Mouse (Mus musculus) spleen, adult 2 months (tissue): Measurements from ENCODE around the gene Srp54c. TPM values are rescaled to one million over a fixed set of nuclear protein-coding genes. Genes with fewer than 3 reads are reported as not detected.
"Not testable (repeated sequence)": the region's sequence is repeated elsewhere in the genome, so short reads cannot be mapped to it uniquely, and the experiment has no call there.

ENCODE experiments used
- DNase-seq, 2 experiments: peaks; one replicate each; pipeline versions ENCODE4 v3.0.0 to v3.0.0-alpha.2; 2012 to 2021; ENCODE audit warnings: low spot score in 2 of 2, low read depth in 1 of 2
- H3K27ac ChIP-seq: fragments of 200-500 bp; 2 replicates; pipeline ENCODE4 v1.5.1; 2012; ENCODE audit warnings: low read length, inconsistent platforms; ENCODE audit not compliant: insufficient read depth
- H3K27me3 ChIP-seq: fragments of 200-500 bp; 2 replicates; pipeline ENCODE4 v1.6.1; 2012; ENCODE audit warnings: mild to moderate bottlenecking, moderate library complexity, low read length, inconsistent platforms; ENCODE audit not compliant: control insufficient read depth, insufficient read depth
- H3K36me3 ChIP-seq: fragments of 200-500 bp; 2 replicates; pipeline ENCODE4 v1.6.1; 2012; ENCODE audit warnings: mild to moderate bottlenecking, low read length, inconsistent platforms; ENCODE audit not compliant: control insufficient read depth, insufficient read depth
- H3K4me1 ChIP-seq: fragments of 200-500 bp; 2 replicates; pipeline ENCODE4 v1.6.1; 2011; ENCODE audit warnings: inconsistent platforms; ENCODE audit not compliant: control insufficient read depth, insufficient read depth, insufficient read length
- H3K4me3 ChIP-seq: fragments of 200-500 bp; 2 replicates; pipeline ENCODE4 v1.5.1; 2011; ENCODE audit warnings: mild to moderate bottlenecking, inconsistent platforms; ENCODE audit not compliant: insufficient read depth, insufficient read length; ENCODE audit errors: extremely low read depth
- WGBS: fragments of 180-500 bp; shearing (Covaris S2); methylation state at CpG from one replicate; pipeline ENCODE4 v1.1.7; 2018; 5-methylcytosine and 5-hydroxymethylcytosine counted together
- polyA plus RNA-seq: library from polyadenylated mRNA; depleted of rRNA; stranded (reverse); fragments of >200 nt; gene quantifications from 2 replicates; pipeline ENCODE4 v1.2.3, GENCODE M21; 2012; rRNA removed

Srp54c gene
- 2.6 and 3.8 TPM in 2 replicates for polyA plus RNA-seq

GRCm38 (mm10) chr12:55229626-55230519 lies at the start of gene Srp54c:
Srp54c (plus strand) TSS chr12:55230168.
- WGBS = no CpG with 5 or more reads among the region's 57 CpGs
- not testable (repeated sequence) for H3K27ac ChIP-seq, DNase-seq, H3K27me3 ChIP-seq, H3K4me1 ChIP-seq, H3K36me3 ChIP-seq
- H3K4me3 ChIP-seq = peak within 1 kb of the TSS; percentile 39; the same call in 1 of the 2 replicates

- no CpG with 5 or more reads among the region's 8 CpGs for WGBS
These were observed 42.3 kb upstream of the Srp54c start for GRCm38 (mm10) chr12:55187686-55188085.

GRCm38 (mm10) chr12:55189127-55189526 lies 40.8 kb upstream of the Srp54c start:
- not testable (repeated sequence) for H3K4me1 ChIP-seq, DNase-seq, H3K36me3 ChIP-seq, H3K27ac ChIP-seq, H3K27me3 ChIP-seq, H3K4me3 ChIP-seq
- no CpG with 5 or more reads among the region's 5 CpGs for WGBS

More at GRCm38 (mm10) chr12:55187686-55188085, 42.3 kb upstream of the Srp54c start:
- H3K4me1 ChIP-seq, H3K27ac ChIP-seq, H3K27me3 ChIP-seq, H3K4me3 ChIP-seq, DNase-seq, H3K36me3 ChIP-seq: not testable (repeated sequence)

- H3K27me3 ChIP-seq, DNase-seq, H3K4me1 ChIP-seq, H3K4me3 ChIP-seq, H3K36me3 ChIP-seq, H3K27ac ChIP-seq: not testable (repeated sequence)
- WGBS = no CpG with 5 or more reads among the region's 40 CpGs
These were observed 30.7 kb upstream of the Srp54c start, which contains the start of gene 1700047I17Rik2 for GRCm38 (mm10) chr12:55199306-55199705. 1700047I17Rik2 (plus strand) TSS chr12:55199592.

GRCm38 (mm10) chr12:55199799-55200198 lies 30.2 kb upstream of the Srp54c start:
- H3K27me3 ChIP-seq, DNase-seq, H3K4me1 ChIP-seq, H3K4me3 ChIP-seq, H3K27ac ChIP-seq, H3K36me3 ChIP-seq: not testable (repeated sequence)
- no CpG with 5 or more reads among the region's 18 CpGs for WGBS

- not testable (repeated sequence) for H3K36me3 ChIP-seq, DNase-seq, H3K4me3 ChIP-seq, H3K27ac ChIP-seq, H3K4me1 ChIP-seq, H3K27me3 ChIP-seq
- WGBS = no CpG with 5 or more reads among the region's 6 CpGs
These were observed 17.0 kb upstream of the Srp54c start for GRCm38 (mm10) chr12:55212944-55213343.

- peak in 1 of 2 experiments; percentile 7 for DNase-seq
- not testable (repeated sequence) for H3K27ac ChIP-seq, H3K36me3 ChIP-seq, H3K4me1 ChIP-seq, H3K27me3 ChIP-seq
- peak overlapping the region; percentile 39; the same call in 1 of the 2 replicates for H3K4me3 ChIP-seq
- 0% methylated on average over 11 of the region's 25 CpGs for WGBS
These were observed 523 bp downstream of the Srp54c start for GRCm38 (mm10) chr12:55230520-55230861.

GRCm38 (mm10) chr12:55242243-55242642 lies 12.3 kb downstream of the Srp54c start:
- no CpG with 5 or more reads among the region's 8 CpGs for WGBS
- H3K36me3 ChIP-seq = not testable (repeated sequence)

GRCm38 (mm10) chr12:55261950-55262349 lies 32.0 kb downstream of the Srp54c start:
- DNase-seq, H3K4me1 ChIP-seq, H3K27ac ChIP-seq, H3K27me3 ChIP-seq, H3K36me3 ChIP-seq, H3K4me3 ChIP-seq: not testable (repeated sequence)
- no CpG with 5 or more reads among the region's 8 CpGs for WGBS

More at GRCm38 (mm10) chr12:55242243-55242642, 12.3 kb downstream of the Srp54c start:
- H3K27ac ChIP-seq, H3K27me3 ChIP-seq, H3K4me1 ChIP-seq, DNase-seq, H3K4me3 ChIP-seq: not testable (repeated sequence)

- not testable (repeated sequence) for H3K4me1 ChIP-seq, DNase-seq, H3K4me3 ChIP-seq, H3K36me3 ChIP-seq, H3K27ac ChIP-seq, H3K27me3 ChIP-seq
- no CpG with 5 or more reads among the region's 5 CpGs for WGBS
These were observed 33.4 kb downstream of the Srp54c start for GRCm38 (mm10) chr12:55263385-55263784.
